ENCODE assay signal across 18 mouse cellular contexts in the genomic region with DNA sequence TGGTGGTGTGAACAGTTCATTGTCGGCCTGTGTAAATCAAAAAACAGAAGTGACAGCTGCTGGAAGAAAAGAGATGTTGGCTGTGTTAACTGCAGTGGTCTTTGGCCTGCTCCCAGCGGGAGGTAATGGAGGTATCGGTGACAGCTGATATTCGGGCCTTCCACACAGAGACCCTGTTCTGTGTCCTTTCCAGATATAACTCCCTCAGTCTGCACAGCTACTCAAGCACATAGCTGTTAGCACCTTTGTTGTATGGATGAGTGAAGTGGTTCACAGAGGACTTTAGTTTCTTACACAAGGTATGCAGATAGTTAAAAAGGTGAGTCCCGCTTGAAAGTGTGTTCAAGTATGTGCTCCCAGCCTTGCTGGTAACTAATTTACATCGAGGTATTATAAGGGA. TPM values are rescaled to one million over a fixed set of nuclear protein-coding genes. Genes with fewer than 3 reads are reported as not detected.
DNase-seq lines count a peak whose midpoint lies in the region; ATAC-seq and TF ChIP-seq lines count a peak whose summit lies in the region.
"Had no signal": no experiment of that assay in that cellular context is flagged by ENCODE, and none has a peak within 500 bp of the region (broad histone marks: within the 10 kb centered on the region; RNA-seq: fewer than 3 reads in every experiment).

No protein-coding gene starts in this region.

- H3K4me1 ChIP-seq in midbrain, embryonic 10.5 days, result peaks cover 21% of the 10 kb centered on the region
- H3K4me1 ChIP-seq in midbrain, postnatal 0 days (ENCODE audit: insufficient read depth, low read length), result no peaks in the 10 kb centered on the region
- H3K4me1 ChIP-seq in forebrain, embryonic 15.5 days, result peaks cover 13% of the 10 kb centered on the region
- H3K4me1 ChIP-seq in hindbrain, postnatal 0 days (ENCODE audit: insufficient read depth, low read length), result peaks cover 9% of the 10 kb centered on the region; the same call in 1 of the 2 replicates
- H3K4me1 ChIP-seq in neural tube, embryonic 14.5 days (ENCODE audit: control insufficient read depth, insufficient read depth, low read length), result no peaks in the 10 kb centered on the region
- H3K4me1 ChIP-seq: limb, embryonic 15.5 days had no signal

- 60% methylated on average over 6 of the region's 6 CpGs for WGBS in midbrain, embryonic 10.5 days
- 29% methylated on average over 6 of the region's 6 CpGs for WGBS in midbrain, postnatal 0 days
- 22% methylated on average over 6 of the region's 6 CpGs for WGBS in forebrain, embryonic 15.5 days
- WGBS in hindbrain, postnatal 0 days, result 44% methylated on average over 6 of the region's 6 CpGs
- WGBS in neural tube, embryonic 14.5 days, result 48% methylated on average over 6 of the region's 6 CpGs

- peak overlapping the region; percentile 79 for H3K27ac ChIP-seq in midbrain, embryonic 10.5 days (replicated peaks)
- no peak overlapping the region for H3K27ac ChIP-seq in midbrain, postnatal 0 days (ENCODE audit: low read depth, low read length)
- peak overlapping the region; percentile 51 for H3K27ac ChIP-seq in forebrain, embryonic 15.5 days (replicated peaks)
- peak overlapping the region; percentile 45; the same call in 1 of the 2 replicates for H3K27ac ChIP-seq in hindbrain, postnatal 0 days
- H3K27ac ChIP-seq in neural tube, embryonic 14.5 days (ENCODE audit: low read depth, low read length), result peak overlapping the region; percentile 8; the same call in 1 of the 2 replicates
- H3K27ac ChIP-seq: embryonic facial prominence, embryonic 13.5 days; limb, embryonic 15.5 days had no signal

- no peak for TF ChIP-seq CTCF in midbrain, postnatal 0 days (IDR thresholded peaks at IDR 0.05)
- TF ChIP-seq CTCF in hindbrain, postnatal 0 days (IDR thresholded peaks at IDR 0.05; ENCODE audit: low read depth), result no peak

- H3K36me3 ChIP-seq in midbrain, embryonic 10.5 days, result peaks cover 4% of the 10 kb centered on the region; the same call in 1 of the 2 replicates
- peaks cover 3% of the 10 kb centered on the region; the same call in 1 of the 2 replicates for H3K36me3 ChIP-seq in midbrain, postnatal 0 days (ENCODE audit: insufficient read depth, low read length)
- 0 out of 2 replicates have a peak, but pooled peaks cover 2% of the 10 kb centered on the region for H3K36me3 ChIP-seq in forebrain, embryonic 15.5 days
- no peaks in the 10 kb centered on the region for H3K36me3 ChIP-seq in hindbrain, postnatal 0 days (ENCODE audit: insufficient read depth, low read length)
- no peaks in the 10 kb centered on the region; the same call in 1 of the 2 replicates for H3K36me3 ChIP-seq in neural tube, embryonic 14.5 days (ENCODE audit: control insufficient read depth, insufficient read depth, low read length)
- H3K36me3 ChIP-seq: G1E had no signal

- no peak for DNase-seq in midbrain, embryonic 10.5 days (ENCODE audit: low spot score)
- DNase-seq in midbrain, postnatal 0 days (ENCODE audit: low spot score), result no peak
- DNase-seq in hindbrain, postnatal 0 days (ENCODE audit: low spot score), result no peak
- no peak for DNase-seq in spleen, postnatal 14 days (ENCODE audit: low spot score in 2 of 2)
- no peak for DNase-seq in urinary bladder, postnatal 10 days (ENCODE audit: low spot score)
- DNase-seq: cerebellum, adult 18-20 months; gastrocnemius, postnatal 14 days; heart, postnatal 36 days; kidney, adult 11 months; kidney, postnatal 25 days; lung, embryonic 14.5 days; thymus, postnatal 14 days had no signal

- H3K4me3 ChIP-seq in midbrain, embryonic 10.5 days, result no peak overlapping the region
- H3K4me3 ChIP-seq in midbrain, postnatal 0 days (ENCODE audit: low read depth, low read length), result no peak overlapping the region
- H3K4me3 ChIP-seq in forebrain, embryonic 15.5 days, result no peak overlapping the region
- H3K4me3 ChIP-seq in hindbrain, postnatal 0 days (ENCODE audit: low read length), result no peak overlapping the region
- H3K4me3 ChIP-seq in neural tube, embryonic 14.5 days (ENCODE audit: low read depth, low read length), result no peak overlapping the region
- H3K4me3 ChIP-seq: embryonic facial prominence, embryonic 13.5 days; limb, embryonic 15.5 days; myocyte had no signal

- no peaks in the 10 kb centered on the region for H3K27me3 ChIP-seq in midbrain, embryonic 10.5 days (ENCODE audit: low read depth, poor library complexity, severe bottlenecking)
- no peaks in the 10 kb centered on the region for H3K27me3 ChIP-seq in midbrain, postnatal 0 days (ENCODE audit: insufficient read depth, low read length)
- H3K27me3 ChIP-seq in forebrain, embryonic 15.5 days, result no peaks in the 10 kb centered on the region
- no peaks in the 10 kb centered on the region for H3K27me3 ChIP-seq in hindbrain, postnatal 0 days (ENCODE audit: insufficient read depth, low read length)
- no peaks in the 10 kb centered on the region for H3K27me3 ChIP-seq in neural tube, embryonic 14.5 days (ENCODE audit: control insufficient read depth, insufficient read depth, low read length)
- H3K27me3 ChIP-seq: embryonic facial prominence, embryonic 13.5 days; limb, embryonic 15.5 days had no signal

- no peak overlapping the region for H3K9ac ChIP-seq in midbrain, postnatal 0 days (replicated peaks; ENCODE audit: low read length, poor library complexity, severe bottlenecking)
- no peak overlapping the region for H3K9ac ChIP-seq in forebrain, embryonic 15.5 days (replicated peaks)
- no peak overlapping the region for H3K9ac ChIP-seq in hindbrain, postnatal 0 days (replicated peaks; ENCODE audit: low read length)
- H3K9ac ChIP-seq in neural tube, embryonic 14.5 days (replicated peaks; ENCODE audit: low read depth, low read length), result no peak overlapping the region
- H3K9ac ChIP-seq: embryonic facial prominence, embryonic 13.5 days; limb, embryonic 15.5 days; lung, embryonic 14.5 days had no signal

- no peak overlapping the region for H3K4me2 ChIP-seq in midbrain, postnatal 0 days (ENCODE audit: low read depth, low read length, poor library complexity, severe bottlenecking)
- H3K4me2 ChIP-seq in forebrain, embryonic 15.5 days (replicated peaks), result no peak overlapping the region
- H3K4me2 ChIP-seq in hindbrain, postnatal 0 days (ENCODE audit: low read depth, low read length), result peak overlapping the region; percentile 31; the same call in 1 of the 2 replicates
- no peak overlapping the region for H3K4me2 ChIP-seq in neural tube, embryonic 14.5 days (ENCODE audit: low read depth, low read length)
- H3K4me2 ChIP-seq: embryonic facial prominence, embryonic 13.5 days; limb, embryonic 15.5 days; lung, embryonic 14.5 days had no signal

- no peak for ATAC-seq in midbrain, postnatal 0 days (ENCODE audit: low FRiP score)
- peak; percentile 17; the same call in 1 of the 2 replicates for ATAC-seq in forebrain, embryonic 15.5 days (replicated peaks)
- ATAC-seq in hindbrain, postnatal 0 days, result no peak
- no peak for ATAC-seq in neural tube, embryonic 14.5 days (ENCODE audit: low read depth)

- H3K9me3 ChIP-seq in midbrain, embryonic 10.5 days (replicated peaks), result peaks cover 3% of the 10 kb centered on the region; the same call in 1 of the 2 replicates
- no peaks in the 10 kb centered on the region for H3K9me3 ChIP-seq in midbrain, postnatal 0 days (ENCODE audit: low read length)
- H3K9me3 ChIP-seq in forebrain, embryonic 15.5 days, result no peaks in the 10 kb centered on the region
- no peaks in the 10 kb centered on the region for H3K9me3 ChIP-seq in hindbrain, postnatal 0 days (ENCODE audit: low read length)
- no peaks in the 10 kb centered on the region for H3K9me3 ChIP-seq in neural tube, embryonic 14.5 days (ENCODE audit: control insufficient read depth, low read length)
- H3K9me3 ChIP-seq: embryonic facial prominence, embryonic 13.5 days; G1E; limb, embryonic 15.5 days had no signal

RNA-seq across cellular contexts. Expression of a gene that starts 7.9 kb away (rescaled TPM):
- 7.7 and 13.2 TPM in 2 replicates for polyA plus RNA-seq in midbrain, embryonic 10.5 days (2016; fragmentation: Nextera tagmentation; extraction: Ambion mirVana)
- total RNA-seq in midbrain, postnatal 0 days (2014; rRNA removed), result 32.3 and 36.0 TPM in 2 replicates
- polyA plus RNA-seq in midbrain, postnatal 0 days (2015; fragmentation: Nextera tagmentation; extraction: Ambion mirVana), result 18.2 and 18.9 TPM in 2 replicates
- polyA plus RNA-seq in forebrain, embryonic 15.5 days (2015; fragmentation: Nextera tagmentation; extraction: Ambion mirVana), result 28.9 and 29.8 TPM in 2 replicates
- total RNA-seq in hindbrain, postnatal 0 days (2014; rRNA removed), result 28.6 and 37.4 TPM in 2 replicates
- 18.6 and 19.3 TPM in 2 replicates for polyA plus RNA-seq in hindbrain, postnatal 0 days (2015; fragmentation: Nextera tagmentation; extraction: Ambion mirVana)
- polyA plus RNA-seq in neural tube, embryonic 14.5 days (2014; fragmentation: Nextera tagmentation; extraction: Ambion mirVana), result 30.8 and 31.1 TPM in 2 replicates
